Mouse (Mus musculus) heart, adult 9 months (tissue): ENCODE data around the gene Cox14.
A peak's percentile ranks its signal among the peaks of the same experiment; 100 is the strongest.
"Not testable (repeated sequence)": the region's sequence is repeated elsewhere in the genome, so short reads cannot be mapped to it uniquely, and the experiment has no call there.

Source experiments
- DNase-seq, 2 experiments: peaks; one replicate each; pipeline ENCODE4 v3.0.0; 2022; ENCODE audit warnings: low spot score in 2 of 2

Cox14 gene

DNA sequence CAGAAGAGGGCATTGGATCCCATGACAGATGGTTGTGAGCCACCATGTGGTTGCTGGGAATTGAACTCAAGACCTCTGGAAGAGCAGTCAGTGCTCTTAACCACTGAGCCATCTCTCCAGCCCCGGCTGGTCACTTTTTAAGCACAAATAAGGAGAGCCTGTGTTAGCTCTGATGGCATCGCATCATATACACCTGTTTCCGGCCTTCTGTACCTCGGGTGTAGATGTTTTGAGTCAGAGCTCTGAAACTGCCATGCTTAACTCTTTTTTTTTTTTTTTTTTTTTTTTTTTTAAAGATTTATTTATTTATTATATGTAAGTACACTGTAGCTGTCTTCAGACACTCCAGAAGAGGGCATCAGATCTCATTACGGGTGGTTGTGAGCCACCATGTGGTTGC, 1.6 kb downstream of the Cox14 start:
- not testable (repeated sequence) for DNase-seq

DNA sequence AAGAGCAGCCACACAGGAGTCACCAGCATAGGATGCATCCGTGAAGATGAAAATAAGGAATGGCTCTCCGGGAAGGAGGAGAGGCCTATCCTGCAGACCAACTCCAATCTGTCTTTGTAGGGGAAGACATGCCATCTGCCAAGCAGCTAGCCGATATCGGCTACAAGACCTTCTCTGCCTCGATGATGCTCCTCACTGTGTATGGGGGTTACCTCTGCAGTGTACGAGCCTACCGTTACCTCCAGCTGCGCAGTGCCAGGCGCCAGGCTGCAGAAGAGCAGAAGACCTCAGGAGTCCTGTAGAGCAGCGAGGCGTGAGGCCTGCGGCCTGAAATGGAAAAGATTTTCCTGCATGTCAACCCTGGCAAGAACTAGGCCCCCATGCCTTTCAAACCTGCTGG, 2.1 kb downstream of the Cox14 start:
- no peak for DNase-seq

DNA sequence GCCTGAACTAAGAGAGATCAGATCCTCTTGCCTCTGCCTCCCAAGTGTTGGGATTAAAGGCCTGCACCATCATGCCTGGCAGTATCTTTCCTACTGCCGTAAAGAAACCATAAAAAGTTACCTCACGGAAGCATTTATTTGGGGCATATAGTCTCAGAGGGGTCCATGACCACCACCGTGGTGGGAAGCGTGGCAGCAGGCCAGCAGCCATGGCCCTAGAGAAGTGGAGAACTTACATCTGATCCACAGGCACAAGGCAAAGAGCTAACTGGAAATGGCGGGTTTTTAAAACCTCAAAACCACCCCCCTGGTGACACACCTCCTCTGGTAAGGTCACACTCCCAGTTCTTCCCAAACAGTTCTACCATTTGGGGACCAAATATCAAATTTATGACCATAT, 2.8 kb downstream of the Cox14 start:
- DNase-seq = no peak

DNA sequence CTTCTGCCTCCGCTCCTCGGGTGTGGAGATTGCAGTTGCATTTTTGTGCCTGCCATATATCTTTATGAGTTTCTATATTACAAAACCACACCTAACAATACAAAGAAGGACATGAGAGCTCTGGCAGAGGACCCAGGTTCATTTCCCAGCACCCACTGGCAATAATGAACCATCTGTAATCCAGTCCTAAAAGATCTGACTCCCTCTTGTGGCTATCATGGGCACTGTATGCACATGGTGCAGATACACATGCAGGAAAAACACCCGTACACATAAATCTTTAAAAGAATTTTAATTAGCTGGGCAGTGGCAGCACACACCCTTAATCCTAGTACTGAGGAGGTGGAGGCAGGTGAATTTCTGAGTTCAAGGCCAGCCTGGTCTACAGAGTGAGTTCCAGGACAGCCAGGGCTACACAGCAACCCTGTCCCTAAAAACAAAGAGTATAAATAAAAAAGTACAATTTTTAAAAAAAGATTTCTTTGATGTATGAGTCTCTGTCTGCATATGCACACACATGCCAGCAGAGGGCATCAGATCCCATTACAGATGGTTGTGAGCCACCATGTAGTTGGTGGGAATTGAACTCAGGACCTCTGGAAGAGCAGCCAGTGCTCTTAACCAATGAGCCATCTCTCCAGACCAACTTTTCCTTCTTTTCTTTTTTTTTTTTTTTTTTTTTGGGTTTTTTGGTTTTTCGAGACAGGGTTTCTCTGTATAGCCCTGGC, 3.8 kb downstream of the Cox14 start:
- no peak for DNase-seq

DNA sequence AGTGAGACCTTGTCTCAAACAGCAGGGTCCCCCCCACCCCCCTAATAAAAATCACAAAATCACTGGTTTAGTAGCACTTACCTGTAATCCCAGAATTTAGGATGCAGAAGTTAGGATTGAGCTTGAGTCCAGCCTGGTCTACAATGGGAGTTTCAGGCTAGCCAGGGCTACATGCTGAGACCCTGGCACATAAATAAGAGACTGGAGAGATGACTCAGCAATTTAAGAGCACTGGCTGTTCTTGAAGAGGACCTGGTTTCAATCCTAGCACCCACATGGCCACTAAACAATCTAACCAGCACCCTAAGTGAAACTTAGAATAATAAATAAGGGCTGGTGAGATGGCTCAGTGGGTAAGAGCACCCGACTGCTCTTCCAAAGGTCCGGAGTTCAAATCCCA, 5.7 kb downstream of the Cox14 start:
- no peak for DNase-seq

DNA sequence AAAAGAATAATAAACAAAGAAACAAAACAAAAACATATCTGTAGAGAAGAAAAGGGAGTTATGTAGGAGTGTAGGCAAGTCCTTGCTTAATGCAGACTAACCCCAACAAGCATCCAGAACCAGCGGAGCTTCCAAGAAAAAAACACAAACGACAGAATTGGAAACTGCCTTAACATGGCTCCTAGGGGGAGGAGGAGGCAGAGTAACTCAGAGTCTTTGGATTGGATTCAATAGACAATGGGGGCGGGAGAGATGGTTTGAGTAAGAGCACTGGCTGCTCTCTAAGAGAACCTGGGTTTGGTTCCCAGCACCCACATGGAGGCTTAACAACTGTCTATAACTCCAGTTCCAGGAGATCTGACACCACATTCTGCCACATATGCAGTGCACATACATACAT, 6.3 kb downstream of the Cox14 start:
- DNase-seq = no peak

DNA sequence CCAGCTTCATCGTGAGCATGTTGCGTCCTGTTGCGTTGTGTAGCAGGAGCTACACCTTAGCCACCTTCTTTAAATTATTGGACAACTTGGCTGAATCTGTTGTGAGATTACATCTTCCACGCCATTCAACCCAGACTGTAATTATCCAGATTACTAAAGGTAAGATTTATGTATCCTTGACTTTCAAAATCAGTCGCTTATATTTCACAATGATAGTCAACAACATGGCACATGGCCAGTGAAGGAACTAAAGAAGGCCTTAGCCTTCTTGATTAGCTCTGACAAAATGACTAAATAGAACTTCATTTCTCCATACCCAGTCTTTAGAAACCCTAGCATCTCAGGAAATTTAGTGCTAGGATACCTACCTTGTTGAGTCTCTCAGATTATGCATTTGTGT, 7.8 kb downstream of the Cox14 start:
- DNase-seq = no peak

DNA sequence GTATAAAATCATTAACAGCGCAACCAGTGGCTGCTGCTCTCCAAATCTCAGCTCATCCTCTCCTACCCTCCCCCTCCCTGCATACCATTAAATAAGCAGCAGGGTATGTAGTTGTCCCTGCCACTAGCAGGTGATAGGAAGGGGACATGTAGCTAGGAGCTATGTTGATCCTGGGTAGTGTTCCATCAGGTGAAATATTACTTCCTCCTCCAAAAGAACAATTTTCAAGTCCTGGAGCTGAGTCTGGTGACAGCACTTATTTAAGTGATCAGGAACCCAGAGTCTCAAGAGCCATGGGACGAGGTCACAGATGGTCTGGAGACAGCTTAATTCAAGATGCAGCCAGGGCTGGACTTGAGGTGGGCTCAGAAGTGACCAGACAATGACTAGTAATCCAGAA, 10.2 kb downstream of the Cox14 start:
- peak; percentile 100 for DNase-seq

DNA sequence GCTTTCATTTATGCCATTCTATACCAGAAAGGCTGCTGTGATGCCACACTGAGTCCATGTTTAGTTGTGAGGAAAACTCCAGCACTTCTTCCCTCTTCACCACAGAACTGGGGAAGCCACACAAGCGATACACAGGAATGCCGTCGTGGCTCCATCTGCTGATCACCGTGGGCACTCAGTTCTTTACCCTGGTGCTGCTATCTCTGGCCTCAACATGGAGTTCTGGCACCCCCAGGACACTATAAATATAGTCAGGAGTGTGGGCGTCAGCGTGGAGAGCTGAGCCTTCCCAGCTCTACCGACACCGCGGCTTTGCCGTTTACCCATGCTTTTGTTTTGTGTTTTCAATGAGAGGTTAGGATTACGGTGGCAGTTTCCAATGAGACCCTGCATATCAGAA, 11.3 kb downstream of the Cox14 start:
- DNase-seq = no peak

DNA sequence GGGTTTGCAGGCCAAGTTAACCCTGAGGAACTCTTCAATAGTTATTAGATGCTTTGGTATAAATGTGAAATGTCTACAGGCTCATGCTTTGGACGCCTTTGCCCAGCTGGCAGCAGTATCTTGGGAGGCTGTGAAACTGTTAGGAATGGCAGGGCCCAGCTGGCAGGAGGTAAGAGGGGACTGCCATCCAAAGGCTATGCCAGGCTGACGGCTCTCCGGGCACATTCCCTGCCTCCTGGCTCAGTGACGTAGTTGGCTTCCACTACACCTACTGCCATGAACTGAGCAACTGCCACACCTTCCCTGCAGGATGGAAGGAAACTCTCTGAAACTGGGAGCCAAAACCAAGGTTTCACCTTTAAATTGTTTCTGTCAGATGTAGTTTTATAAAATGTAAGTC, 14.8 kb downstream of the Cox14 start:
- peak in 1 of 2 experiments; percentile 6 for DNase-seq

DNA sequence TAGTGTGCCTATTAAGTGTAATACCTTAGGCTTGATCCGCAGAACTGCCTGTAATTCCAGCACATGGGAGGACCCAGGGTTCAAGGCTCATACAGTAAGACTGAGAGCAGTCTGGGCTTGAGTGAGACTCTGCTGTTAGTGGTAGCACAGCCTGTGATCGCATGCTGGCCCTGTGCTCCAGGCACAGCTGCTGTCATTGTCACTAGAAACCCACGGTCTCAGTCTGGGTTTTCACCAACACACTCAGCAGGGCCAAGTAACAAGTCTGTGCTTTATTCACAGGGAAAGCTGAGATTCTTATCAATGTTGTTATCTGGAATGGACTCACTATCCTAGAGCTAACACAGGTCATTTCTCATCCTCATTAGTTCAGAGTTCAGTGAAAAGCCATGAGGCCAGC, 28.8 kb downstream of the Cox14 start:
- no peak for DNase-seq

DNA sequence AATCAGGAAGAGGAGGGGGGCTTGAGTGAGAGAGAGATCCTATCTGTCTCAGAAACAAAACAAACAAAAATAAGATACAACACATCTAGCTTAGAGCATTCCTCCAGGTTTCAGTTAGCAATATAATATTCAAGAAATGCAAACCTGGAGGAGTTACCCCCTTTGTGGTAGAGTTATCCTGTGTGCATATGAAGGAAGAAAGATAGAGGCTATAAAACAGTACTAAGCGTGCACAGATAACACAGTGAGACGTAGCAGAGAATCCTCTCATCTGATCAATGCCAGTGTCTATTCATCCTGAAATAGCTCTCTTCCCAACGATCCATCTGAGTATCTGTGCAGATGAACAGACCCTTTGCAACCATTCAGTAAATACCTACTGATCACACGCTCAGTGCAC, 42.0 kb downstream of the Cox14 start:
- DNase-seq = no peak

DNA sequence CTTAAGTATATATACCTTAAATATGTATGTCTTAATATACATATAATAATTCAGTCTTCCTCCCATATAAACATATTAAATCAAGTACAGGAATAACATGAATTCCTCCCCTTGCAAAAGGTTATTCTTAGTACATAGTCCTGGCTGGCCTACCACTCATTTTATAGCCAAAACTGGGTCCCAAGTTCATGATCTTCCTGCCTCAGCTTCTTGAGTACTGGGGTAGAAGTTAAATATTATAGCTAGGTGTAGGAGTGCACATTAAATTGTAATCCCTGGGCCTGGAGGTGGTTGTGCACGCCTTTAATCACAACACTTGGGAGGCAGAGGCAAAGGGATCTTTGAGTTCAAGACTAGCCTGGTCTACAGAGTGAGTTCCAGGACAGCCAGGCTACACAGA, 43.3 kb downstream of the Cox14 start:
- DNase-seq = no peak

DNA sequence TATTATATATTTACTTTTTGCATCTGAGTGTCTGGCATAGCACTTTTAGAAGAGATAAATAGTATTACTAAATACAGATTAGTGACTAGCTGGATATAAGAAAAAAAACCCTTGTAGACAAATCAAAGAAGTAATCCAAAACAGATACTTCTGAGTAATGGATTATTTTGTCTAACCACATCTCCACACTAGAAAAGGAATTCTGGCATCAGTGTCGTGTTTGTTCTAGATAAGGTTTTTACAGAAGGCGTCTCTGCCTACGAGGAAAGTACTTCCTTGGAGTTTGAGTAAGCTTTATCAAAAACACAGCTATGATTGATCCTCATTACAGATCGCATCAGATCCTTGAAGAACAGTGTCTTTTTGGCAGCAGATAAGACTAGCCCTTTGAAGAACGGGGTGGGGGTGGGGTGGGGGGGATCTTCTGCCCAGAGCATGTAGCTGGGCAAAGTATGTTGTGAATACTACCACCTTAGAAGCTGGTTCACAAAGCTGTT, 45.6 kb downstream of the Cox14 start:
- DNase-seq = no peak

DNA sequence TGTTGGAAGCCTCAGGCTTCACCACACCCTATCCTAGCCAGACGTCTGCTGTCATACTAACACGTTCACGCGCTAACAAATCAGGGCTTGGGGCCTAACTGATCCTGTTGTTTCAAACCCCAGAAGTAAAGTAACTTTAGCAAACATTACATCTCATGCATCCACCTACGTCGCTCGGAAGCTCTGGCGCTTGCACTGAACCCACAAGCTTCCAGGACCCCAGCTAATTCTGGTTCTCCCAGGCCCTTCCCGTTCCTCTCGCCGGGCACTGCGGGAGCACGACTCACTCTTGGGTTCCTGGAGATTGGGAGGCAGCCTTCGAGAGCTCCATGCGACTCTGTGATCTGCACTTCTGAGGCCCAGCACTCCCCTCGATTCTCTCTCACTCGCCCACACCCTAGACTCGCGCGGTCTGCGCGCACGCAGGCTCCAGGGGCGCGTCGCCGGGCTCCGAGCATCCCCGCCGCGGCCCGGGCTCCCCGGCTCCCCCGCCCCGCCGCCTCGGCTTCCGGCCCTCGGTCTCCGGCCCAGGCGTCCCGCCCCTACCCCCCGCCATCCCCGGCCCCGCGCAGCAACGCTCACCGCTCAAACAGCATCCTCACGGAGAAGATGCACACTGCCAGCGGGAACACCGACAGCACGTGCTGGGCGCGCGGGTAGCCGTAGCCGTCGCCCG, 46.3 kb downstream of the Cox14 start:
- peak in 1 of 2 experiments; percentile 28 for DNase-seq

DNA sequence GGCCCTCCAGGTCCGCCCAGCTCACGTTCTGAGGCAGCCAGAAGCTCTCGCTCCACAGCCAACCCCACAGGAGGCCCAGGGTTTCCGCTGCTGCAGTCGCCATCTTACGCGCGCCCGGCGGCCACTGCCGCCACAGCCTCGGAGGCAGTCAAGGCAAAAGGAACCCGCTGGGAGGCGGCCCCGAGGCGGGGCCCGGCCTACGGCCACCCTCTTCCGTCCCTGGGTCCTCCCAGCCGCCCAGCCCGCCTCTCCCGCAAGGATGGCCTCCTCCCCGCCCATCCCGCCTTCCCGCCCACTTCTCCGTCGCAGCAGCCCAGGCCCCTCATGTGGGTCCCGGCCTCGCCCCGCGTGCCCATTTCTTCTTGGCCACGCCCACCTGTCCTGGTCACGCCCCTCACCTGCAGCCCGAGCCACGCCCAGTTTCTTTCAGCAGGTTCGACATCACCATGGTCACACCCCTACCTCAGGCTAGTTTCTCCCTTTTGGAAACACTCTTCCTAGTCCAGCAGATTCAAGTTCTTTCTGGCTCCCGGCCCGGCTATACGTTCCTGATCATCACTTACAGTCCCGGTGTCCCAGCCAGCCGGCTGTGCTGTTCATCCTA, 47.0 kb downstream of the Cox14 start:
- DNase-seq = peak; percentile 89 to 92

DNA sequence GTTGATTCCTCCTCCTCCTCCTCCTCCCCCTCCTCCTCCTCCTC, 47.3 kb downstream of the Cox14 start, which contains the start of gene Cers5:
Gene Cers5 (minus strand): TSS at position 5 of the 44 bp plus-strand sequence.
- DNase-seq = not testable (repeated sequence)

DNA sequence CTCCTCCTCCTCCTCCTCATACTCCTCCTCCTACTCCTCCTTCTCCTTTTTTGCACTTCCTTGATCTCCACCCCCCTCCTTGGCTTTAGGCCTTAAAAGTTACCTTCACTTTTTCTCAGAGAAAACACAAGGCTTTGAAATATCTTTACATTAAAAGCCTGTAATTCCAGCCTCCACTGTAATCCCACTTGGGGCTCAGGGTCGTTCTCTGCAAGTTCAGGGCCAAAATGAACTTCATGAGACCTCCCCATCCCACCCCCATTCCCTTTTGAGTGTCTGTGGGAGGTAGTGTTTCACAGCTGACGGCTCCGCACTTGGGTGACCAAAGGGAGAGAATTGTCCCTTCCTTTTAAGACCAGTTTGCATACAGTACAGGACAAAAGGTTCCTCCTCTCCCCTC, 47.5 kb downstream of the Cox14 start:
- DNase-seq = no peak
